Mouse (Mus musculus) monocyte, adult 5-6 weeks (primary cell): ENCODE measurements at regions not wholly inside any gene's neighbourhood (a gene's known extent, or its start where the extent isn't known, plus 50 kb on each side); places are given as distances from the start of the nearest gene placed in this dataset.
"Not testable (repeated sequence)": the region's sequence is repeated elsewhere in the genome, so short reads cannot be mapped to it uniquely, and the experiment has no call there.

Experiments used
- ATAC-seq: fragments of 153-309, 156-312 bp; replicated peaks from 2 replicates; pipeline ENCODE4 v1.8.0; 2017; ENCODE audit warnings: mild to moderate bottlenecking; ENCODE audit not compliant: low TSS enrichment, insufficient number of reproducible peaks, severe bottlenecking, poor library complexity, low FRiP score

GRCm38 (mm10) chr2:114454901-114455300, 199.9 kb downstream of the Dph6 start:
- ATAC-seq: no peak

- no peak for ATAC-seq
These were observed 204.6 kb downstream of the Dph6 start for GRCm38 (mm10) chr2:114450185-114450584.

GRCm38 (mm10) chr2:114443801-114444200, 211.0 kb downstream of the Dph6 start:
- no peak for ATAC-seq

- no peak for ATAC-seq
These were observed 213.8 kb downstream of the Dph6 start for GRCm38 (mm10) chr2:114440943-114441342.

- ATAC-seq: no peak
These were observed 215.1 kb downstream of the Dph6 start for GRCm38 (mm10) chr2:114439668-114440067.

GRCm38 (mm10) chr2:114438048-114438447, 216.7 kb downstream of the Dph6 start:
- no peak for ATAC-seq

GRCm38 (mm10) chr2:114427426-114428157, 226.3 kb upstream of the Zfp770 start:
- no peak for ATAC-seq

GRCm38 (mm10) chr2:114419346-114419745, 218.1 kb upstream of the Zfp770 start:
- ATAC-seq: no peak

- ATAC-seq: no peak
These were observed 211.7 kb upstream of the Zfp770 start for GRCm38 (mm10) chr2:114413013-114413412.

- no peak for ATAC-seq
These were observed 210.9 kb upstream of the Zfp770 start for GRCm38 (mm10) chr2:114411940-114412715.

- ATAC-seq: no peak
These were observed 209.4 kb upstream of the Zfp770 start for GRCm38 (mm10) chr2:114410717-114411116.

GRCm38 (mm10) chr2:114409542-114409941, 208.3 kb upstream of the Zfp770 start:
- no peak for ATAC-seq

- ATAC-seq: no peak
These were observed 206.1 kb upstream of the Zfp770 start for GRCm38 (mm10) chr2:114407408-114407807.

- no peak for ATAC-seq
These were observed 183.3 kb upstream of the Zfp770 start for GRCm38 (mm10) chr2:114384566-114384965.

GRCm38 (mm10) chr2:114378844-114379533, 177.7 kb upstream of the Zfp770 start:
- ATAC-seq: no peak

GRCm38 (mm10) chr2:114373476-114373875, 172.2 kb upstream of the Zfp770 start:
- no peak for ATAC-seq

GRCm38 (mm10) chr2:114353876-114354275, 152.6 kb upstream of the Zfp770 start:
- not testable (repeated sequence) for ATAC-seq

GRCm38 (mm10) chr2:114340578-114341293, 139.5 kb upstream of the Zfp770 start:
- no peak for ATAC-seq

GRCm38 (mm10) chr2:114301746-114302145, 100.5 kb upstream of the Zfp770 start:
- no peak for ATAC-seq
